Mouse (Mus musculus) myocyte (in vitro differentiated cells): ENCODE data around the gene Spock1.

ENCODE experiments used
- E2F4 ChIP-seq: IDR thresholded peaks from one replicate; pipeline ENCODE4 v1.6.1; 2011; ENCODE audit warnings: mild to moderate bottlenecking, control low read depth, moderate library complexity; ENCODE audit not compliant: insufficient read depth
- MYOG ChIP-seq, 3 experiments: IDR thresholded peaks; one replicate each; pipeline ENCODE4 v1.6.1; 2011; ENCODE audit warnings: control low read depth in 2 of 3, low read depth in 2 of 3, mild to moderate bottlenecking in 2 of 3; ENCODE audit not compliant: insufficient read length in 2 of 3, control insufficient read depth in 1 of 3, insufficient read depth in 1 of 3
- POLR2A ChIP-seq: IDR thresholded peaks from one replicate; pipeline ENCODE4 v1.6.1; 2011; ENCODE audit warnings: low read depth, mild to moderate bottlenecking, control low read depth, moderate library complexity; ENCODE audit not compliant: insufficient read length
- TCF3 ChIP-seq: IDR thresholded peaks from one replicate; pipeline ENCODE4 v1.6.1; 2011; ENCODE audit warnings: low read depth, control low read depth; ENCODE audit not compliant: insufficient read length

GRCm38 (mm10) chr13:57856311-57856853 is 51.8 kb downstream of the Spock1 start:
- TF ChIP-seq E2F4 (no peak), POLR2A (no peak), TCF3 (no peak), MYOG (IDR thresholded peaks at IDR 0.05; ENCODE audit: control insufficient read depth in 1 of 3, insufficient read depth in 1 of 3, insufficient read length in 2 of 3, low read depth in 2 of 3) (no peak)
